Mouse (Mus musculus) liver, embryonic 11.5 days (tissue): ENCODE results near the gene Cyp2c70. TPM values are rescaled to one million over a fixed set of nuclear protein-coding genes. Genes with fewer than 3 reads are reported as not detected.

Experiments used
- polyA plus RNA-seq: library from polyadenylated mRNA; unstranded; fragments of >200 nt; fragmentation: Nextera tagmentation; extraction: Ambion mirVana; gene quantifications from 2 replicates; pipeline ENCODE4 v1.2.1, GENCODE M21; 2014

The Cyp2c70 gene
- polyA plus RNA-seq, 1 experiment from 2014 or later, result 6.5 TPM

Other genes starting within 250 kb of the Cyp2c70 start
- gene Cyp2c37, start 194.9 kb downstream of the Cyp2c70 start, polyA plus RNA-seq, result not detected in 2 replicates
- not detected in 2 replicates for gene Cyp2c54, start 113.5 kb downstream of the Cyp2c70 start, polyA plus RNA-seq
- gene Cyp2c50, start 97.6 kb downstream of the Cyp2c70 start, polyA plus RNA-seq, result not detected in 2 replicates
- gene Pdlim1, start 84.5 kb upstream of the Cyp2c70 start, polyA plus RNA-seq, result 116 and 118 TPM in 2 replicates